Mouse (Mus musculus) liver, embryonic 14.5 days (tissue): ENCODE measurements around the gene Olfr544. TPM values are rescaled to one million over a fixed set of nuclear protein-coding genes. Genes with fewer than 3 reads are reported as not detected.

Source experiments
- ATAC-seq: fragments of 200-750 bp; cut with Nextera tagmentation; 2 replicates; pipeline ENCODE4 v1.8.0; 2017; ENCODE audit warnings: moderate number of reproducible peaks, mild to moderate bottlenecking, moderate library complexity; ENCODE audit not compliant: insufficient read depth
- DNase-seq, 3 experiments: peaks; one replicate each; pipeline ENCODE4 v3.0.0-alpha.2; 2012 to 2013; ENCODE audit warnings: low read depth in 3 of 3, low spot score in 3 of 3
- H3K27ac ChIP-seq: fragments of 300-500 bp; sonication (generic); 2 replicates; pipeline ENCODE4 v1.5.1; 2014; ENCODE audit warnings: moderate library complexity, mild to moderate bottlenecking, control low read depth, inconsistent platforms
- H3K27me3 ChIP-seq: fragments of 300-500 bp; sonication (generic); 2 replicates; pipeline ENCODE4 v1.6.1; 2014; ENCODE audit warnings: mild to moderate bottlenecking, low read length, moderate library complexity; ENCODE audit not compliant: control insufficient read depth, insufficient read depth
- H3K36me3 ChIP-seq: fragments of 300-500 bp; sonication (generic); replicated peaks from 2 replicates; pipeline ENCODE4 v1.6.1; 2014; ENCODE audit warnings: low read depth; ENCODE audit not compliant: control insufficient read depth, insufficient read depth
- H3K4me1 ChIP-seq, 2 experiments: fragments of 200-500 bp in 1 of 2; fragments of 300-500 bp in 1 of 2; sonication (generic) in 1 of 2; replicated peaks; 2 replicates each; pipeline ENCODE4 v1.6.1; 2012 to 2014; ENCODE audit warnings: antibody characterized with exemption in 1 of 2, inconsistent platforms in 1 of 2, low read length in 1 of 2; ENCODE audit not compliant: control insufficient read depth in 2 of 2, insufficient read depth in 2 of 2
- H3K4me2 ChIP-seq: fragments of 300-500 bp; sonication (generic); 2 replicates; pipeline ENCODE4 v1.6.1; 2014; ENCODE audit warnings: low read depth, mild to moderate bottlenecking, control low read depth, moderate library complexity
- H3K4me3 ChIP-seq, 2 experiments: fragments of 200-500 bp in 1 of 2; fragments of 300-500 bp in 1 of 2; sonication (generic) in 1 of 2; 2 replicates each; pipeline ENCODE4 v1.5.1; 2012 to 2014; ENCODE audit warnings: low read depth in 2 of 2, low read length in 2 of 2, mild to moderate bottlenecking in 2 of 2, control low read depth in 1 of 2, inconsistent platforms in 1 of 2, moderate library complexity in 1 of 2; ENCODE audit not compliant: insufficient read depth in 1 of 2
- H3K9ac ChIP-seq: fragments of 300-500 bp; sonication (generic); replicated peaks from 2 replicates; pipeline ENCODE4 v1.6.1; 2014; ENCODE audit warnings: mild to moderate bottlenecking, control low read depth, moderate library complexity
- H3K9me3 ChIP-seq: fragments of 300-500 bp; sonication (generic); 2 replicates; pipeline ENCODE4 v1.6.1; 2016; ENCODE audit warnings: low read length, mixed read lengths; ENCODE audit not compliant: control insufficient read depth
- CTCF ChIP-seq: IDR thresholded peaks from 2 replicates; pipeline ENCODE4 v1.5.1; 2016; ENCODE audit warnings: antibody characterized with exemption, low read depth, control low read depth
- EP300 ChIP-seq: IDR thresholded peaks from 2 replicates; pipeline ENCODE4 v1.6.1; 2016; ENCODE audit warnings: antibody characterized with exemption, low read depth
- WGBS: fragments of 180-500 bp; shearing (Covaris S2); extraction: QIAGEN DNeasy Blood & Tissue Kit; methylation state at CpG from one replicate; pipeline ENCODE4 v1.1.7; 2014; ENCODE audit not compliant: insufficient replicate concordance; 5-methylcytosine and 5-hydroxymethylcytosine counted together
- polyA plus RNA-seq, 2 experiments: library from polyadenylated mRNA; depleted of rRNA in 1 of 2; stranded (reverse) in 1 of 2; unstranded in 1 of 2; fragments of >200 nt; fragmentation: Nextera tagmentation in 1 of 2; extraction: Ambion mirVana in 1 of 2; gene quantifications; 2 replicates each; pipeline versions ENCODE4 v1.2.1 to v1.2.3; 2012 to 2014

Gene Olfr544
- polyA plus RNA-seq, 2 experiments = 0.17 TPM; not detected in 1

DNA sequence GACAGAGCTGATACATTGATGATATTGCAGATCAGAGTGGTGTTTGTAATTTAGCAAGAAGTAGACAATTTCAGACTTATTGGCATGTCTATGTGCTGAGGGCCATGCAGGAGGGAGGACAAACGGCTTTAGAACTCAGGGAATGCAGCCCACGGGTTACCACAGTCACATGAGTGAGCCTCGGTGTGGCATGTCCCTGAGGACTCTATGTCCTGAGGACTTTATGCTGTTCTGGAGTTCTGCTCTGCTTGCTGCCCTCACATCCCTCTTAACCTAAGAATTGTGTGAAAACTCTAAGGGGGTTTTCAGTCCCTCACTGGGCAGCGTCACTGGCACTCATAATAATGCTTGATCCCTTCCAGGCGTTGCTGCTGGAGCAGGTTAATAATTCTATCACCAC lies 15.4 kb downstream of the Olfr544 start:
- no peak overlapping the region for H3K4me2 ChIP-seq
- H3K27me3 ChIP-seq = no peaks in the 10 kb centered on the region
- WGBS = 71% methylated on average over 5 of the region's 5 CpGs
- TF ChIP-seq CTCF (no peak), EP300 (no peak)
- DNase-seq (no peak), ATAC-seq (no peak)
- H3K4me1 ChIP-seq = no peaks in the 10 kb centered on the region
- peaks cover 34% of the 10 kb centered on the region for H3K36me3 ChIP-seq
- no peaks in the 10 kb centered on the region for H3K9me3 ChIP-seq
- no peak overlapping the region for H3K9ac ChIP-seq
- no peak overlapping the region for H3K27ac ChIP-seq
- H3K4me3 ChIP-seq = no peak overlapping the region

- Histone ChIP-seq H3K4me3 (no peak overlapping the region), H3K4me1 (no peaks in the 10 kb centered on the region), H3K36me3 (peaks cover 84% of the 10 kb centered on the region), H3K27me3 (no peaks in the 10 kb centered on the region), H3K9me3 (no peaks in the 10 kb centered on the region), H3K9ac (no peak overlapping the region), H3K4me2 (no peak overlapping the region), H3K27ac (no peak overlapping the region)
- TF ChIP-seq EP300 (no peak), CTCF (no peak)
- no peak for DNase-seq
- WGBS = 84% methylated on average over 8 of the region's 8 CpGs
- no peak for ATAC-seq
Observed at GRCm38 (mm10) chr7:102467566-102467965, 20.5 kb downstream of the Olfr544 start.

GRCm38 (mm10) chr7:102458618-102459380 lies 29.3 kb downstream of the Olfr544 start:
- H3K9ac ChIP-seq = no peak overlapping the region
- no peak overlapping the region for H3K4me3 ChIP-seq
- H3K4me1 ChIP-seq = no peaks in the 10 kb centered on the region
- no peaks in the 10 kb centered on the region for H3K9me3 ChIP-seq
- DNase-seq (no peak), ATAC-seq (no peak)
- no peak overlapping the region for H3K27ac ChIP-seq
- TF ChIP-seq EP300 (no peak), CTCF (no peak)
- H3K36me3 ChIP-seq = peaks cover 99% of the 10 kb centered on the region
- no peak overlapping the region for H3K4me2 ChIP-seq
- WGBS = 78% methylated on average over 5 of the region's 5 CpGs
- H3K27me3 ChIP-seq = no peaks in the 10 kb centered on the region

- Histone ChIP-seq H3K9ac (no peak overlapping the region), H3K9me3 (no peaks in the 10 kb centered on the region), H3K27ac (no peak overlapping the region), H3K4me2 (no peak overlapping the region), H3K27me3 (no peaks in the 10 kb centered on the region), H3K4me3 (no peak overlapping the region), H3K4me1 (peaks cover 6 to 11% of the 10 kb centered on the region in 2 experiments; a peak in 3 of 4 replicates), H3K36me3 (peaks cover 67% of the 10 kb centered on the region)
- DNase-seq (no peak), ATAC-seq (no peak)
- no peak for TF ChIP-seq EP300
- TF ChIP-seq CTCF = no peak
- WGBS = 91% methylated on average over 9 of the region's 9 CpGs
Observed at GRCm38 (mm10) chr7:102446438-102446837, 41.7 kb downstream of the Olfr544 start.

DNA sequence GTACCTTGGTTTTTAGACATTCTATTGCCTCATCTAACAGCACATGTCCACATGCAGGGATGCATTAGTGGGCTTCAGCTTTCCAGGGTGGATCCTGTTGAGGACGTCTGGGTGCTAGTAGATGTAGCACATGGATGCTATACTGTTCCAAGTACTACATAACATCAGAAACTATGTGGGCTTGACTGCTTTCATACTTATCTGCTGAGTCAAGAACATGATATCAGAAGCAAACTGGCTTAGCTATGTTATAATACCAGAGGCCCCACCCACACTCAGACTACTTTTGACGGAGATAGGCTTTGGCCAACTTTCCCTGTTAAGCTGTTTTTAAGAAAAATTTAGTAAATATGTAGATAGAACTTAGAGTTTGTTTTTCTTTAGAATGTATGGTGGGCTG lies 43.8 kb downstream of the Olfr544 start:
- Histone ChIP-seq H3K9ac (peak overlapping the region; percentile 77), H3K27me3 (no peaks in the 10 kb centered on the region), H3K4me2 (peak overlapping the region; percentile 99), H3K27ac (peak overlapping the region; percentile 67), H3K4me3 (peak overlapping the region; percentile 74 to 91), H3K4me1 (peaks cover 9 to 15% of the 10 kb centered on the region in 2 experiments; a peak in 3 of 4 replicates), H3K36me3 (peaks cover 47% of the 10 kb centered on the region), H3K9me3 (no peaks in the 10 kb centered on the region)
- no peak for TF ChIP-seq CTCF
- TF ChIP-seq EP300 = peak; percentile 54; the same call in 1 of the 2 replicates
- DNase-seq (peak; percentile 68 to 75 (median 71)), ATAC-seq (peak; percentile 66)
- WGBS = 15% methylated on average over 2 of the region's 2 CpGs
